Mouse (Mus musculus) embryonic fibroblast, embryonic 13.5 days (primary cell): ENCODE measurements at regions not wholly inside any gene's neighbourhood (a gene's known extent, or its start where the extent isn't known, plus 50 kb on each side); places are given as distances from the start of the nearest gene placed in this dataset.

Experiments used
- H3K27ac ChIP-seq: 2 replicates; pipeline ENCODE4 v1.5.1; 2012; ENCODE audit warnings: low read length, control low read depth, inconsistent platforms; ENCODE audit not compliant: insufficient read depth
- H3K4me1 ChIP-seq: 2 replicates; pipeline ENCODE4 v1.6.1; 2011; ENCODE audit warnings: low read length; ENCODE audit not compliant: control insufficient read depth, insufficient read depth
- H3K4me3 ChIP-seq: 2 replicates; pipeline ENCODE4 v1.5.1; 2011; ENCODE audit warnings: mild to moderate bottlenecking, control low read depth, low read length; ENCODE audit not compliant: insufficient read depth
- CTCF ChIP-seq: IDR thresholded peaks from 2 replicates; pipeline ENCODE4 v1.5.1; 2011; ENCODE audit warnings: mild to moderate bottlenecking, control low read depth, low read length, moderate library complexity, borderline replicate concordance; ENCODE audit not compliant: insufficient read depth
- POLR2A ChIP-seq: IDR thresholded peaks from 2 replicates; pipeline ENCODE4 v1.6.1; 2011; ENCODE audit warnings: low read depth, mild to moderate bottlenecking, control low read depth, low read length, moderate library complexity

DNA sequence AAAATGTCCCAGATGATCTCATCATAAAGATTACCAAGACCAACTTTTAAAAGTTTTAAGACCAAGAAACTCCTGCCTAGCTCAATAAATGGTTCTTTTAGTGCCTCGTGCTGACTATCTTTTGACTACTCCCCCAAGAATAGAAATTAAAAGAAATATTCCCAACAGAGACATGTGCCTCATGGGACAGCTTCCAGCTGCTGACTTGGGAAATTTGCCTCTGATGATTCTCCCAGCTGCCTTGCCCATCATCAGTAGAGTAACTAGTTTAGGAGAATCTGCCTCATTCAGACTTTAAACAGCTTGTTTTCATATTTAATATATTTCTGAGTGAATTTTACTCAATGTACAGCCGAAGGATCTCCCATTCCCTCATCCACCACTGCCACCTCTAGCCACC lies 168.7 kb upstream of the Ntm start:
- TF ChIP-seq CTCF (no peak), POLR2A (no peak)
- H3K27ac ChIP-seq = no peak overlapping the region
- H3K4me3 ChIP-seq = no peak overlapping the region
- H3K4me1 ChIP-seq = no peaks in the 10 kb centered on the region

DNA sequence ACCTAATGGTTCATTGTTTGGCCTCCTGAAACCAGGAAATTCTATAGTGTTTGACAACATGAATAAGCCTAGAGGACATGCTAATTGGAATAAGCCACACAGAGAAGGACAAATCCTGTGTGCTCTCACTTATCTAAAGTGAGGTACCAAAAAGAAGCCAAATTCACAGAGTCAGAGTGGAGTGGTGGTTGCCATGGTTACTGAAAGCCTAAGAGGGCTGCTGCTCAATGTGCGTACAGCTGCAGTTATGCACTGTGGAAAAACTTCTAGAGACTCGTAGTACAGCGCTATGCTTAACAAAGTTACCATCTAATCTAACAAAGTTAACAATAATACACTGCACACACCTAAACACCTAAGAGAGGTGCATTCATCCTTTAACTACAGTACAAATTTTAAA lies 171.4 kb upstream of the Ntm start:
- TF ChIP-seq POLR2A (no peak), CTCF (no peak)
- H3K27ac ChIP-seq = no peak overlapping the region
- no peak overlapping the region for H3K4me3 ChIP-seq
- no peaks in the 10 kb centered on the region for H3K4me1 ChIP-seq

DNA sequence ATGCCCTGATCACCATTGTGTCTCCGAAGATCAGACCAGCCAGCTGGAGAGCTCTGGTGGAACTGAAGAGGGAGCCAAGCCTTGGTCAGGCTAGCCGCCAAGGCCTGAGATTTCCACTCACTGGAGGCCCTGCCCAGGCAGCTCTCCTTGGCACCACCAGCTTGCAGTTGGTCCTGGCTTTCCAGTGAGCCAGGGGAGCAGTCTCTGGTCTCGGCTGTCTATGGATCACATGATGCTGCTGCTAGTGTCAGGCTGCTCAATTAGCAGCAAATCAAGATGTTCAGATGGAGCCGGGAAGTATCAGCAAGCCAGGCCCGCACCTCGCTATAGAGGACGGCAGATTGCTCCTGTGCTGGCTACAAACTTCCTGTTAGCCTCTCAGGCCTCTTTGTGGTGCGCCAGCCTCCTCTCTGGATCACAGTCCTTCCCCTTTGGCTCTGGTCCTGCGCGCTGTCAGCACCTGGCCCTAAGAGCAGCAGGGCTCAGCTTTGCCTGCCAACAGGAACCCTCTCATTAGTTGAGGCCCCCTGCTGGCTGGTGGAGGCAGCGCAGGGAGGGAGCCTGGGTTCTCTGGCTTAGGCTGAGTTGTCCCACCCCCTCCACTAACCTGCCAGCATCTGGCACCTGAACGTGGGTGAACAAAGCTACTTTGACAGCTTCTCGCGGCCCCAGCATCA lies 174.8 kb upstream of the Ntm start:
- Histone ChIP-seq H3K27ac (no peak overlapping the region), H3K4me1 (peaks cover 8% of the 10 kb centered on the region)
- TF ChIP-seq POLR2A = no peak
- peak; percentile 72 for TF ChIP-seq CTCF

GRCm38 (mm10) chr9:30140188-30140587 lies 177.2 kb upstream of the Ntm start:
- Histone ChIP-seq H3K4me3 (no peak overlapping the region), H3K4me1 (peaks cover 8% of the 10 kb centered on the region), H3K27ac (no peak overlapping the region)
- TF ChIP-seq POLR2A (no peak), CTCF (no peak)

More for the DNA sequence above, 174.8 kb upstream of the Ntm start:
- no peak overlapping the region for H3K4me3 ChIP-seq

DNA sequence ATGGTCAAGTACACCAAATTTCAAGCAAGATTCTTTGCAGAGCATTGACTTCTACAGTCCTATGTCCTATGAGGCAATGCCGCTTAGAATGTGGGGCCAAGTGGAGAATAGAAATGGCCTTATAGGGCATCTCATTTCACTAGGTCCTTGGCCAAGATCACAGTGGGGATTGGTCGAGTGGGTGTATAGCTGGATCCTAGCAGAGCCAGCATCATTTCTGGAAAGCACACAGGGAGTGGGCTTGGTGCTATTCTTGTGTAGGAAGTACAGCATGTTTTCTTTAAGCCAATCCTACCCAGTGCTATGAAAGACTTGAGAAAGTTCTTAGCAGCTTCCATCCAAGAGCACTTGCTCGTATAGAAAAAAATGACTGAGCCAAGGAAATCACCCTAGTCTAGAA lies 178.2 kb upstream of the Ntm start:
- Histone ChIP-seq H3K4me3 (no peak overlapping the region), H3K27ac (no peak overlapping the region), H3K4me1 (peaks cover 8% of the 10 kb centered on the region)
- TF ChIP-seq POLR2A (no peak), CTCF (no peak)

- H3K4me3 ChIP-seq = no peak overlapping the region
- TF ChIP-seq POLR2A = no peak
- peaks cover 8% of the 10 kb centered on the region for H3K4me1 ChIP-seq
- no peak overlapping the region for H3K27ac ChIP-seq
Measured at GRCm38 (mm10) chr9:30142806-30143458, 180.0 kb upstream of the Ntm start.

DNA sequence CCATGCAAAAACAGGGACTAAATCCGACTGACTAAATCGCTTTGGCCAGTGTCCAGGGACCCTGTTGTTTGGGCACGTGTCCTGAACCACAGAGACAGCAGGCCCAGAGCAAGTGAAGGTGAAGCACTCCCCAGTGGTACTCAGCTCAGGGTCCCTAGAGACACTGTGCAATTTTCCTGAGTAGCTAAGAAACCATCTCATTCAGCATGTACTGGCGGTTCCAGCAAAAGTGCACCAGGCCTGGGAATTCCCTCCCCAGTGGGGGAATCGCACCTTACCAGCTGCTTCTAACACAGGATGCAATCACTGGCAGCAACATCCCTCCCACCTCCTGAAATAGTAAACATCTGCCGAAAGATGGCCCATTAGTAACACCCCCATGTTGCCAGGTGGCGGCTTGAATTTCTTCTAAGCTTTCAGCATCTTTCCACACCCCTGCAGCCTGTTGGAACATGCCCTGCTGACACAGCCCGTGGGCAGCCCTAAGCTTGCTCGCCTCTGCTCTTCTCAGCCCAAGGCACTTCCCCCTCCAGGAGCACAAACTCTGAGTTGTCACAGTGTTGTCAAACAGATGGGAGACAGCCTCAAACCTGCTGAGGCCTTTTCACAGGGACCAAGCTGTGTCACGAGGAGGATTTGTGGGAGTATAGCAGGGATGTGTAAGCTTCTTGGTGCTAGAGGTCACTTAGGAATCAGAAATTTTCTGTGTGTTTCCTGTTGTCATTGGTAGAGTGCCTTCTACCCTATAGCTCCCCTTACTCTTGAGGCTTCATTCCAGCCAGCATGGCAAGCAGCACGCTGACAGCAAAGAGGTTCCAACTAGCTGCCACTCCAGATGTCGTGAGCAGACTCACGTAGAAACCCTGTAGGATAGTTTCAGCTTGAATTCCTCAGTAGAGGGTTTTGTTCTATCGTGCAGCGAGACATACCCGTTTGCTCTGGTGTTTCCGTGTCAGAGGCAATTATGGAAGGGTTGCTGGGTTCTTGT lies 186.8 kb upstream of the Ntm start:
- H3K4me1 ChIP-seq = no peaks in the 10 kb centered on the region
- TF ChIP-seq POLR2A (no peak), CTCF (no peak)
- no peak overlapping the region for H3K27ac ChIP-seq
- H3K4me3 ChIP-seq = no peak overlapping the region

- Histone ChIP-seq H3K27ac (no peak overlapping the region), H3K4me1 (no peaks in the 10 kb centered on the region), H3K4me3 (no peak overlapping the region)
- TF ChIP-seq CTCF = no peak
- TF ChIP-seq POLR2A = no peak
Measured at GRCm38 (mm10) chr9:30151173-30151572, 188.2 kb upstream of the Ntm start.

DNA sequence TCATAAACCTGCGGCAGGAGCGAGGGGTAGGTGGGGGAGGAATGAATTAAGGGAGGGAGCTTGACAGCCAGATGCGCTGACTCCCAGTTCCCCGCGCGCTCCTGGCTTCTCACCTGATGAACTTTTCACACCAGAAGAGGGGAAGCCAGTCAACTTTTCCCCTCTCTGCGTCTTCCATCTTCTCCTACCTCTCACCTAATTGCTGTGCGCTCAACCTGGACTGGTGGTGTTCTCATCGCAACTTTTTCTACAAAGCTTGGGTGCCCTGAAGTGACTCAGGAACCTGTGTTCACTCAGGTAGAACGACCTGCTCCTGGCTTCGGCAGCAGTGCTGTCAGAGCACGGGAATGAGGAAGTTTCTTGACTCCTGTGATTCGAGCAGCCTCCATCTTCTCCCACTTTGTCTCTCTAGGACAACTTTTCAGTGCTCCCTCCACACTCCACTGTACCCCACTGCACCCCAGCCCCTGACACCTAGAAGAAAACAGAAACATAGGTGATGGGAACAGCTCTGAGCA lies 203.4 kb upstream of the Ntm start:
- H3K4me1 ChIP-seq = no peaks in the 10 kb centered on the region
- H3K4me3 ChIP-seq = no peak overlapping the region
- TF ChIP-seq CTCF (no peak), POLR2A (no peak)
- no peak overlapping the region for H3K27ac ChIP-seq
